Mouse (Mus musculus): Measurements from ENCODE around the gene Trmt44.
"Not testable (repeated sequence)": the region's sequence is repeated elsewhere in the genome, so short reads cannot be mapped to it uniquely, and the experiment has no call there.

Trmt44 gene

DNA sequence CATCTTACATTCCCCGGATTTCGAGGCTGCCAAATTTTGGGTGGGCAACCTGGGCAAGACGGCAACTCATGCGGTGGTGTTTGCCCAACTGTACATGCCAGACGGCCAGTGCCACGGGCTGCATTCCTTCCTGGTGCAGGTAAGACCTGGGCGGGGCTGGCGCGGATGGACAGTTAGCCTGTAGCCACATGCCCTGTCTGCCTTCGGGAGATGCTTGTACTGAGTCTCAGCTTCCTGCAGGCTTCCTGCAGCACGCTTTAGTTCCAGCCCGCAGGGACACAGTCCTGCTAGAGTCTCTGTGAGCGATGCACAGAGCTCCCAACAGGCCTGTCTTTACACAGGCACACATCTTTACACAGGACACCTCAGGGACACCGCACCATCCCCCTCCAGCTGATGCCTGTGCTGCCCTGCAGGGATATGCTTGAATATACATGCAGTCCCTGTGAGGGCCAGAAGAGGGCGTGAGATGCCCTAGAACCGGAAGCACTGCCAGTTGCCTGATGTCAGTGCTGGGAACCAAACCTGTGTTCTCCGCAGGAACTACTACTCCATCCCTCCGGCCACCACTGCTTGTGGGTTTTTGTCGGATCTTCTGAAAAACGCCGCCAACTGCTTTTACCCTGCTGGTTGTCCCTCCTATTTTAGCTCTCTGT lies 17.3 kb upstream of the Trmt44 start:
- no peak for DNase-seq (ENCODE audit: extremely low read depth, insufficient read length, low spot score)

DNA sequence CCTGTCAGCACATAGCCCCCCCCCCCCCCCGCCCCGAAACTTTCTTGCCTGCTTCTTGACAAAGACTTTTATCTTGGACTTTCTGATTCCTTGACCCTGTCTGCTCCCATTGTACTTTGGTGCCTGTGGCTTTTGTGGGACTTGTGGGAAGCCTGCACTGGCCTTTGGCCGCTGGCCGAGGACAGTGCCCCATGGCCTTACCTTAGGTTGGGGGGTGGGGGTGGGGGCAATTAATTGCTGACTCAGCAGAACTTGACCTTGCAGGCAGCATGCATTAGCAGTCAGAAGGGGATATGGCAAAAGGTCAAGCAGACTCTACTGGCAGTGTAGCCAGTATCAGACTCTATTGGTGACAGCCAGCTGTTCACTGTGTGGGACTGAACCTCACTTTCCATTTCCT lies 16.6 kb upstream of the Trmt44 start:
- DNase-seq (ENCODE audit: extremely low read depth, insufficient read length, low spot score) = no peak

DNA sequence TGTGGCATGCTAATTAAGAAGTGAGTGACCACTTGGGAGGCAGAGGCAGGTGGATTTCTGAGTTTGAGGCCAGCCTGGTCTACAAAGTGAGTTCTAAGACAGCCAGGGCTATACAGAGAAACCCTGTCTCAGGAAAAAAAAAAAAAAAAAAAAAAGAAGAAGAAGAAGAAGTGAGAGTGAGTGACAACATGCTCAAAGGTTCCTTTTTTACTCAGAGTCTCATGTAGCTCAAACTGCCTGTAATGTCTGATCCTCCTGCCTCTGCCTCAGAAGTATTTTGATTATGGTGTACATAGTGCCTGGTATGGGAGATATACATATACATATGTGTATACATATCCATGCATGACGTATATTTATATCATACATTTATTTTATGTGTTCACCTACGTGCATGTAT lies 9.4 kb upstream of the Trmt44 start:
- DNase-seq (ENCODE audit: extremely low read depth, insufficient read length, low spot score) = not testable (repeated sequence)

DNA sequence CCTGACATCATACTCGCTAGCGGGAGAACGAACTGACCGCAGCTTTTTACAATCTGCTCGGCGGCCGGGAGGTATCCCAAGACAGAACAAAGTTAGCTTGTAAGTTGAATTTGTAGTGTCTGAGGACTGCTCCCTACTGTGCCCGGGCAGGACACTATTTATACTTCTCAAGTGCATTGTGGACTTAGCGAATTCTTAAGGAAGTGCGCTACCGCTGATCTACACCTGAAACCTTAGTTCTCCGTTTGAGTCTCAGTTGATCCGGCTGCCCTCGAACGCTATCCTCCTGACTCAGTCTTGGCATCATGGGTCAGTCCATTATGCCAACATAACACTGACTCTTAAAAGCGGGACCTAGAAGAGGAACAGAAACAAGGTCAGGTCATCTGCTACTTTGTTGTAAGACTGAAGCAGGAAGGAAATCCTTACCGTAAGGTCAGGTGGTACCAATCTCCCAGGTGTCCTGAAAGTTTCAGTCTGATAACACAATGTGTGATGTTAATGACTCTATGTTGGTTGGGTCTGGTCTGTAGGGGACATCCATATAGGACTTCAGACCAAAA lies 8.4 kb upstream of the Trmt44 start:
- DNase-seq (ENCODE audit: extremely low read depth, insufficient read length, low spot score) = no peak

GRCm38 (mm10) chr5:35582445-35583220 lies 7.8 kb upstream of the Trmt44 start, which contains the start of gene Acox3:
TSS of gene Acox3 (plus strand) at chr5:35583040.
- peak; percentile 94 for DNase-seq (ENCODE audit: extremely low read depth, insufficient read length, low spot score)

GRCm38 (mm10) chr5:35580156-35580922 lies 5.5 kb upstream of the Trmt44 start:
- no peak for DNase-seq (ENCODE audit: extremely low read depth, insufficient read length, low spot score)

DNA sequence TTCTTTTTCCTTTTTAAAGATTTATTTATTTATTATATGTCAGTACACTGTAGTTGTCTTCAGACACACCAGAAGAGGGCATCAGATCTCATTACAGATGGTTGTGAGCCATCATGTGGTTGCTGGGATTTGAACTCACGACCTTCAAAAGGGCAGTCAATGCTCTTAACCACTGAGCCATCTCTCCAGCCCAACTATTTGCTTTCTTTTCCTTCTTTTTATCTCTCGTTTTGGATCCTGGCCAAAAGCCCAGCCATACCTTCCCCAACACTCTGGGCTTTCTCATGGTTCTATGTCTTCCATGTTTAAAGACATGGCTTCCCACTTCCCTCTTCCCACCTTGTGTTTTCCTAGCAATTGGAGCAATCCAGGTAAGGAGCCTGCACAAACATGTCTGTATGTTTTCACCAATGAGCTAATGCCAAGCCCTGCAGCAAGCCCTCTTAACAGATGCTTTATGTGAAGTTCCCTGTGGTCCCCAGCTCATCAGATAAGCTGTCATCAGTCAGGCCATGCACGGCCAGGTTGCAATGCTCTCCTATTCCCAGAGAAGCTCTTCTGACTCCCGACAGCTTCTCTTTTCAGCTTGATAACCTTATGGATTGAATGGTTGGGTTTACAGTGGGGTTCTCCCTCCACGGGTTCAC lies 4.5 kb upstream of the Trmt44 start:
- DNase-seq (ENCODE audit: extremely low read depth, insufficient read length, low spot score) = no peak

- DNase-seq (ENCODE audit: extremely low read depth, insufficient read length, low spot score) = no peak
Observed at GRCm38 (mm10) chr5:35578411-35578810, 3.5 kb upstream of the Trmt44 start.

DNA sequence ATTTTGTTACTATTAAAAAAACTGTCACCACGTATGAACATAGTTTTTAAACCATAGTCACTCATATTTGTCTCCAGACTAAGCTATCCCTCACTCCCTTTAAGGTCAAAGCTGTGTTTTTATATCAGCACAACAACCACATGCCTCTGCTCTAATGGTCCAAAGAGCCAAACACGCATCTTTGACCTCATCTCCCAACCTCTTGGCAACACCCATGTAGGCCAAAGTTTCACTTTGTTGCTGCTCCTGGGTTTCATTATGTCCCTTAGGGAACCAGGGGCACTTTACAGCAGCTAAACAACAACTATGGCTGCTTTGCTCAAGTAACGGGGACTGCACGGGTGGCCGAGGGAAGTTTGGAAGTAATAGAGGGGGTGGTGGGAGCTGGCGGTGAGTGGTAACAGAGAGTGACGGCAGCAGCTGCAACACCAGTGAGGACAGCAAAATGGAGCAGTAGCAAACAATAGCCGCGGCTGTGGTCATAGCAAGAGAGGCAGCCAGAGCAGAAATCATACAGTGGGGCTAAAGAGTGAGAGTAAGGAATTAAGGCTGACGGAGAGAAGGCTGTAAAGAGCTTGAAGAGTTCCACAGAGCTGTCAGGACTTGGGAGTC lies 1.6 kb upstream of the Trmt44 start:
- DNase-seq (ENCODE audit: extremely low read depth, insufficient read length, low spot score) = no peak

DNA sequence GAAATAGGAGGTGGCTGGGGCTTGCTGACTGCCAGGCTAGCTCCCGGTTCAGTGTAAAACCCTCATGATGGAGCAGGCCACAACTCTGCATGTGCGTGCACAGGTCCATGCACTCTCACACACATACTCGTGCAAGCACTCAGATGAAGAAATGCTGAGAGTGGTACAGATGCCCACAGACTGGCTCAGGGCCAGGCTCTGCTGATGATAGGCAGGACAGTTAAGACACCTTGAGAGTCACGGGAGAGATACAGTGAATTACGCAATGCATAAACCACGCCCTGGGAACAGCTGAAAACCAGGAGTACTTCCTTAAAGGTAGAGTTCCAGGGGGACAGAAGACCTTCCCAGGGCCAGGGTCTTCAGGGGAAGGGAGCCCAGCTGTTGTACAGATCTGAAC lies 3.3 kb downstream of the Trmt44 start:
- DNase-seq (ENCODE audit: extremely low read depth, insufficient read length, low spot score) = no peak

- no peak for DNase-seq (ENCODE audit: extremely low read depth, insufficient read length, low spot score)
Observed at GRCm38 (mm10) chr5:35566632-35567031, 8.2 kb downstream of the Trmt44 start.

DNA sequence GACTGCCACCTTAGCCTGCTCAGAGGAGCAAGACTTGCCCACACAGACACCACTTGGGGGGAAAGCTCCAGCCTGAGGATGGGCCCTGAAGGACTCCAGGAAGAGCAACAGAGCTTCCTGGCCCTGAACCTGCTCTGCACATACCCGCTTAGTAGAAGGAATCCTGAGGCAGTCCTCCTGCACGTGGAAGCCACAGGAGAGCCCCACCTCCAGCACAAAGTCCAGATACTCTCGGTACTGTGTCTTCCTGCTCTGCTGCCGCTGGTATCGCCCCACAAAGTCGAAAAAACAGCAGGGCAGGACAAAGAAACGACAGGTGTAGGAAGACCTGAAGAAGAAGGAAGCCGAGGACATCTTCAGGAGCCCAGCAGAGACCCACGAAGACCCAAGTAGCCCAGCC lies 9.7 kb downstream of the Trmt44 start:
- no peak for DNase-seq (ENCODE audit: extremely low read depth, insufficient read length, low spot score)

DNA sequence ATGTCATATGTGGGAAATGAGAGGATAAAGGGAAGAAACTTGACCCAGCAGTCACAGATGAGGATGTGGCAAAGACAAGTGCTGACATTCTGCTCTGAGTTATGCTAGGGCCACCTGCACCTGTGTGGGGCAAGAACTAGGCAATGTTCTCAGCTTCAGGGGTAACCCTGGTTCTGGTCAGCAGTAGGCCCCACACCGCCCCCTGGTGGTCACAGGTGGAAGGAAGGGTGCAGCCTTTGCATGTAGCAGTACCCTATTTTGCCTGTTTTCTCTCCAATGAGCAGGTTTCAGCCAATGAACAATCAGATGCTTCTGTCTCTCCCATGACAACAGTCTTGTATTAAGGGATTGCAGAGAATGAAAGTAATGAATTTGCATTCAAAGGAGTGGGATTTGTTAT lies 11.4 kb downstream of the Trmt44 start:
- DNase-seq (ENCODE audit: extremely low read depth, insufficient read length, low spot score) = no peak

DNA sequence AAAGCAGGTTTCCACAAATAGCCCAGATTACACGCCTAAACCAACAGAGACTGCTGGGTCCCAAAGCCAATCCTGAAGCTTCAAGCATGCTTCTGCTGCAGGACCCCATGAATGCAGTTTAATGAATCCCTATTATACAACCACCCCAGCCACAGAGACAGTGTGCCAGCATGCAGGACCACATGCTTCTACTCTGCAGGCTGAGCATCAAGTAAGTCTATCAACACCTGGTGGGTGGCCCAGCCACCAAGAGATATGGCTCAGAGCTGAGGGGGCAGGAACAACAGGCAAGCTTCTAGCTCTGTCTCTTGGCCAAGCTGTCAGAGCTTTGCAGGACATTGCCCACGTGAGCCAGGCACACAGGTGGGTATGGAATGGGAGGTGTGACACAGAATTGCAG lies 12.3 kb downstream of the Trmt44 start:
- DNase-seq (ENCODE audit: extremely low read depth, insufficient read length, low spot score) = no peak

DNA sequence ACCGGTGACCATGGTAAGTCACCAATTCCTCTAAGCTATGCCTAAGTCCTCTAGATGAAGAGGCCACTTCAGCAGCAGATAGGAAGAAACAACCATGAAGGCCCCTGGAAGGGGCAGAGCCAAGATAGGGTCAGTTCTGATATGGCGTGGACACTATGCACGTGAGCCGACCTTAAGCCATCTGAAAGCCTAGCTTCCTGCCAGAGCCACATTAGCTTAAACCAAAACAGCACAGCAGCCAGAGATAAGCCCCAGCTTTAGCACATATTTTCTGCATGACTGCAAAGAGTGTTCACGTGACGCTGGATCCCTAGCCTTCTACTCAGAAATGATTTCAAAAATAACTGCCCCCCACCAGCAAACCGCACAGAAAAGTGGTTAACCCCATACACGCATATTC lies 15.4 kb downstream of the Trmt44 start:
- DNase-seq (ENCODE audit: extremely low read depth, insufficient read length, low spot score) = no peak

GRCm38 (mm10) chr5:35557946-35558621 lies 16.8 kb downstream of the Trmt44 start:
- no peak for DNase-seq (ENCODE audit: extremely low read depth, insufficient read length, low spot score)

DNA sequence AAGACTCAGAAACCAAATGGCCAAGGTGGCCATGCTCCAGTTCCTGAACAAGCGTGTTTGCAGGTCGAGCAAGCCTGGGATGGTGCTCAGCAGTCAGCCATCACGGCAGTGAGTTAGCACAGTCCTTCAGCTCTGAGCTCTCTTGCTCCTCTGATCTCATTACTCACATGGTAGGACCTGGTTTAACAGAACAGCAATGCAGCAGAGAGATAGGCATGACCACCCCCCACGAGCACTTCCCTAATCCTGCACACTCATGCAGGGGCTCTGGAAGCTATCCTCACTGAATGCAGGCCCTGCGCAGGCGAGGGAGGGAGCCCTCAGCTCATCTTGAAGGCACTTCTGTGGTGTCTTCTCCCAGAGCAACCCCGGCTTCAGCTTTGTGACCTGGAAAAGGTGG lies 18.5 kb downstream of the Trmt44 start:
- no peak for DNase-seq (ENCODE audit: extremely low read depth, insufficient read length, low spot score)

GRCm38 (mm10) chr5:35552838-35553539 lies 21.9 kb downstream of the Trmt44 start:
- no peak for DNase-seq (ENCODE audit: extremely low read depth, insufficient read length, low spot score)

All from 3134 (cell line).